Mouse (Mus musculus): ENCODE measurements around the gene Slc9a8.
"Not testable (repeated sequence)": the region's sequence is repeated elsewhere in the genome, so short reads cannot be mapped to it uniquely, and the experiment has no call there.

Gene Slc9a8

DNA sequence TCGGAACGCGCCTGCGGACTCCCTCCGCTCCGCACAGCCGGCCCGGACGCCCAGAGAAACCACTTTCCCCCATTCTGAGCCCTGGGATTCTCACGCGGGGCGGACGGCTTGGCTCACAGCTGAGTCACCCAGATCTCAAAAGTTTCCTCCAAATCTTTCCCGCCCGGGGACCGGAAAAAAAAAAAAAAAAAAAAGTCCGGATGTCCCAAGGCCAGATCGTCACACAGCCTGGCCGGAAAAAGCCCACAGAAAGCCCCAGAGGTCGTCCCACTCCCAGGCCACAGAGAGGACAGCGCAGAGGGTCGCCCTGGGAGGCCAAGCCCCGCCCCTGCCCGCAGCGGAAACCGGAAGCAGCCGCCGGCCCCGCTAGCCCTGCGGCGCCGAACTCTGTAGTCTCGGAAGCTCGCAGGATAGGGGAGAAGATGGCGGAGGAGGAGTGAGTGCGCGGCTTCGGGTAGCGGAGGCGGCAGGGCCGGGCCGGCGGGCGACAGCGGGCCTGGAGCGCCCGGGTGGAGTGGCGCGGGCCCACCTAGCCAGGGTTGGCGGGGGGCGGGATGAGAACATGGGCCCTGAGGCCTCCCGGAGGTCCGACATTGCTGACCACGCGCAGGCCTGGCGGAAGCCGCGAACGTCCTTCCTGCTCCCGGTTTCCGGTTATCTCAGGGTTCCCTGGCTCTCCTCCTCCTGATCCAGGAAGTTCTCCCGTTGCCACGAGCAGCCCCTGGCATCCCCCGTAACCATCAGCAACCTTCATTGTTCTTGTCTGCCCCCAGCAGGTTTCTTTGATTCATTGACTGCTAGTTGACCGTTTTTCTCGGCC is at the start of gene Slc9a8:
TSS of gene Slc9a8 (plus strand) at position 383 of the 820 bp plus-strand sequence.
- DNase-seq (ENCODE audit: low read depth, low spot score), result peak; percentile 73

GRCm38 (mm10) chr2:167373266-167373665 is 48.2 kb upstream of the Slc9a8 start:
- no peak for DNase-seq (ENCODE audit: low read depth, low spot score)

DNA sequence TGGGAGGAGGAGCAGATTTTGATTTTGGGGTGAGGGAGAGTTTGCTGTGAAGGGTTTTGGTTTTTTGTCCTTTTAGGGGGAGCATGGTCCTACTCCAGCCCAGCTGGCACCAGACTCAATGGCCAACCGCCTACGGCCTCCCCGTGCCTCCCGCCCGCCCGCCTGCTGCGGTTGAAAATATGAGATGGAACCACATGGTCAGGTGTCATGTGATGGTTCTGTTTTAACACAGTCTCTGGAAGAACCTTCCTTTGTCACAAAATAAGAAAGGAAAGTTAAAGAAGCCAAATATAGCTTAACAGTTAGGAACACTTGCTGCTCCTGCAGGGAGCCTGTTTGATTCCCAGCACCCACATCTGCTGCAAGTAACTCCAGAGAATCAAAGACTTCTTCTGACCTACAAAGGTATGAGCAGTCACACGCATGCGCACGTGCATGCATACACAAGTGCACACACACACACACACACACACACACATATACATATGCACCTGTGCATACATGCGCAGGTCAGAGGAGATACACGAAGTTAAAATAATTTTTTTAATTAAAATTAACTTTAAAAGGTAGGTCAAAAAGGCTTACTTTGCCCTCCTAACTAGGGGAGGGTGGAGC is 47.2 kb upstream of the Slc9a8 start:
- no peak for DNase-seq (ENCODE audit: low read depth, low spot score)

DNA sequence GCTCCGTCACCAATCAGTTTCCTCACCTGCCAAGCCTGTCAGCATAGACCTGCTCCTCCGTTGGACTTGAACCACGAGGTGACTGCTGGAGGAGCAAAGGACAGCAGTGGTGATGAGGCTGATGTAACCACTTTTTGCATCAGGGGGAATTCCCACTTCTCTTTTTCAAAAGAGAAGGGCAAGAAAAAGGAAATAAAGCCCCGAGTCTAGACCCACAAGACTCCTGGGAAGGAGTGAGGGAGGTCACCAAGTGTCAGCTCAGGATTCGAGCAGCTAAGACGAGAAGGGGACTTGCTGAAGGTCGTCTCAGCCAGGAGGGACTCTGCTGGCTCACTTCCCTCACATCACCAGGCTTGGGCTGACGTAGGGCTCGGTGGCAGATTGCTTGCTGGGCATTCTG is 46.4 kb upstream of the Slc9a8 start:
- DNase-seq (ENCODE audit: low read depth, low spot score), result no peak

GRCm38 (mm10) chr2:167375688-167376087 is 45.8 kb upstream of the Slc9a8 start:
- no peak for DNase-seq (ENCODE audit: low read depth, low spot score)

DNA sequence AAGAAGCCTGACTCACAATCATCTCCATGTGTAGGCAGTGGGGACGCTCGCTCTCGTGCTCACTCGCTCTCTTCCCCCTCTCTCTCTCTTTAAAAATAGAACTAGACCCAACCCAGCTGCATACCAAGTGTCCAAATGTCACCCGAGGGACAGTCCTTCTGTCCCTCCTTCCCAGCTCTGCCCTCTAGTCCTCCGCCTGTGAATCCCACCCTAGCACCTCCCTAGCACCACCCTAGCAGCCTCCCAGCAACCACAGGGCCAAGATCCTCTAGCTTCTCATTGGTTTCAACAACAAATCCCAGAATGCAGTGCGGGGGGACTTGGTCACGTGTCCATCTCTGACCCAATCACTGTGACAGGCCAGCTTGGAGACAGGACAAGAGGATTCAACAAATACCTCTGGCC is 45.4 kb upstream of the Slc9a8 start:
- no peak for DNase-seq (ENCODE audit: low read depth, low spot score)

- no peak for DNase-seq (ENCODE audit: low read depth, low spot score)
Observed at GRCm38 (mm10) chr2:167377697-167378096, 43.8 kb upstream of the Slc9a8 start.

DNA sequence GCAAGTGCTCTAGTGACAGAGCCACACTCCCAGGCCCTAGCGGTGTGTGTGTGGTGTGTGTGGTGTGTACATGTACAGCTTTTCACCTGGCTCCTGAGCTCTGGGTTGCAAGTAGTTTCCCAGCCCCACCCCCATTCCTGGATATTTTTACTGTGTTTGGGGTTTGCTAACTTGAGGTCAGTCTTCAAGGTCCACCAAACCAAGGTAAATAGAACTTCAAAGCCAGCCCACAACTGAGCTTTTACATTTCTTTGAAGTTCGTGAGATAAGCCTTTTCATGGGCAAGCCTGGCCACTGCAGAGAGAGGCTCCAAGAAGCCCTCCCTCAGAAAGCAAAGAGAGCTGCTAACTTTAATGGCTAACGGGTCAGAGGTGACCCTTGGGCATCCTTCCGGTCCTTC is 42.5 kb upstream of the Slc9a8 start:
- no peak for DNase-seq (ENCODE audit: low read depth, low spot score)

- no peak for DNase-seq (ENCODE audit: low read depth, low spot score)
Observed at GRCm38 (mm10) chr2:167380615-167381285, 40.8 kb upstream of the Slc9a8 start.

GRCm38 (mm10) chr2:167381596-167381995 is 39.9 kb upstream of the Slc9a8 start:
- no peak for DNase-seq (ENCODE audit: low read depth, low spot score)

DNA sequence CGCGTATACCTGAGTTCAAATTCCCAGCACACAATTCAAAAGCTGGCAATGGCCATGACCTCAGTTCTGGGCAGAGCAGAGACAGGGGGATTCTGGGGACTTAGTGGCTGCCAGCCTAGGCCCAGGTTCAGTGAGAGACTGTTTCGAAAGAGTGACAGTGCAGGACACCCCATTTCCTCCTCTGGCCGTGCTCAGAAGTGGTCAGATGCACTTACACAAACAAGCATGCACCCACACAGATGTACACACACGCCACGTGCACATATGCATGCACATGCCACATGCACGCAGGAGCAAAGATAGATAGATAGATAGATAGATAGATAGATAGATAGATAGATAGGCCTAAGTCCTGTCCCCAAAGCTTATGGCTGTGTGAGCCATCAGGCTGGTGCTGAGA is 39.1 kb upstream of the Slc9a8 start:
- DNase-seq (ENCODE audit: low read depth, low spot score), result no peak

- no peak for DNase-seq (ENCODE audit: low read depth, low spot score)
Observed at GRCm38 (mm10) chr2:167383666-167384083, 37.8 kb upstream of the Slc9a8 start.

- no peak for DNase-seq (ENCODE audit: low read depth, low spot score)
Observed at GRCm38 (mm10) chr2:167386456-167386855, 35.1 kb upstream of the Slc9a8 start.

DNA sequence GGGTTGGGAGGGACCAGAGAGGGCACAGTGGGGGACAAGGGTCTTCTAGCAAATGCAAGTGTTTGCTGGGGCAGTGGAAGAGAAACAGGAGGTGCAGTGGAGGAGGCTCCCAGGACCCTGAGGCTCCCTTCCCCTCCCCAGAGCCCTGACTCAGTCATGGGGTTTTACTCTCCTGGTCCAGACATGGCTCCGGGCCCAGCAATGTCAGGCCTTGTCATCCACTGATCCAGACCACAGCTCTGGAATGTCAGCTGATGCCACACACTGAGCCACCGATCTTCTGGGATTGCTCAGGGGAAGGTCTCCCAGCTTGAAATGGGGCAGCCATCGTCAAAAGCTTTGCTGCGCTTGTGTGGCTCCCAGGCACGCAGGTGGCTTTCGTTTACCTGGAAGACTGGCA is 34.5 kb upstream of the Slc9a8 start:
- no peak for DNase-seq (ENCODE audit: low read depth, low spot score)

DNA sequence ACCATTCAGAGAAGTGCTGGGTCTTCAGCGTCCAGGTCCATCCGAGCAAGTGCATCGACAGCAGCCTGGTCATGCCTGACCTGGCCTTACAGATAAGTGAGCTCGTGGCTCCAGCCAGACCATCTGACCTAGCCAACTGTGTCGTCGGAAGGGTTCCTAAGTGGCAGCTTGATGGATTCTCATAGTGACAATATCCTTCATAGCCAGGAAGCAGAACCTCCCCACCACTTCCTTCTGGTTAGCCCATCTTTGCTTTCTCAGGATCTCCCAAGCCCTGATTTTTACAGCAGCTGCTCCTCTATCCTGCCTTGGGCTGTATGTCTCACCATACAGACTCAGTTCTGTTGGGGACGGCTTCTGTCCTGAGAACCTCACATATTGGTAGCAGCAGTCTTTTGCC is 27.1 kb upstream of the Slc9a8 start:
- no peak for DNase-seq (ENCODE audit: low read depth, low spot score)

- not testable (repeated sequence) for DNase-seq (ENCODE audit: low read depth, low spot score)
Observed at GRCm38 (mm10) chr2:167396420-167396819, 25.1 kb upstream of the Slc9a8 start.

- DNase-seq (ENCODE audit: low read depth, low spot score), result no peak
Observed at GRCm38 (mm10) chr2:167399012-167399411, 22.5 kb upstream of the Slc9a8 start.

DNA sequence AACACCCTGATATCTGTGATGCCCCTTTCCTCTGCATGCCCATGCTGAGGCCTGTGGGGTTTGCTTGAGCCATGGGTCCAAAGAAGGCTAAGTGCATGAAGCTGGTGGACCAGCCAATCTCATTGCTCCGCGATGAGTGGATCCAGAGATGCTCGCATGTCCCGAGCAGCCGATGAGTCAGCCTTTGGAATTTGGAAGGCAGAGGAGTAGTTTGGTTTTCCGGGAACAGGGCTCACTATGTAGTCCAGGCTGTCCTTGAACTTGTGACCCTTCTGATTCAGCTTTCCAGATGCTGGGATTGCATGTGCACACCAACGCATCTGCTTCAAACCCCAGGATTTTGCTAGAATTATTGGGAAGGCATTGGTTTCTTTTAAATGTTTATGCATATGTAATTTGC is 21.9 kb upstream of the Slc9a8 start:
- no peak for DNase-seq (ENCODE audit: low read depth, low spot score)

DNA sequence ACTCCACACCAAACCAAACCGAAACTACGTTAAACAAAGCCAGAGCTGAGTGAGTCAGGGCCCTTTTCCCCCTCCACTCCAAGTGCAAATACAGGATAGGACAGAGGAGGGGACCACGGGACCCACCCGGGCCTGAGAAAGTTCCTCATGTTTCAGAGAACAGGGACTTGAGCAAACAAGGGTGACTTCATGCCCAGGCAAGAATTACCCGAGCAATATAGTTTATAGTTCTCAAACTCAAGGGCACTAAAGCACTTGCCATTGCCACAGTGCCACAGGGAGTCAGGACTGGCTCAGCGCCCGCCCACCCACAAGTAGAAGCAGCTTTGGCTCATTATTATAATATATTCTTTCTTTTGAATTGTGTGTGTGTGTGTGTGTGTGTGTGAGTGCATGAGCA is 18.4 kb upstream of the Slc9a8 start:
- no peak for DNase-seq (ENCODE audit: low read depth, low spot score)

- no peak for DNase-seq (ENCODE audit: low read depth, low spot score)
Observed at GRCm38 (mm10) chr2:167405101-167405880, 16.2 kb upstream of the Slc9a8 start.

DNA sequence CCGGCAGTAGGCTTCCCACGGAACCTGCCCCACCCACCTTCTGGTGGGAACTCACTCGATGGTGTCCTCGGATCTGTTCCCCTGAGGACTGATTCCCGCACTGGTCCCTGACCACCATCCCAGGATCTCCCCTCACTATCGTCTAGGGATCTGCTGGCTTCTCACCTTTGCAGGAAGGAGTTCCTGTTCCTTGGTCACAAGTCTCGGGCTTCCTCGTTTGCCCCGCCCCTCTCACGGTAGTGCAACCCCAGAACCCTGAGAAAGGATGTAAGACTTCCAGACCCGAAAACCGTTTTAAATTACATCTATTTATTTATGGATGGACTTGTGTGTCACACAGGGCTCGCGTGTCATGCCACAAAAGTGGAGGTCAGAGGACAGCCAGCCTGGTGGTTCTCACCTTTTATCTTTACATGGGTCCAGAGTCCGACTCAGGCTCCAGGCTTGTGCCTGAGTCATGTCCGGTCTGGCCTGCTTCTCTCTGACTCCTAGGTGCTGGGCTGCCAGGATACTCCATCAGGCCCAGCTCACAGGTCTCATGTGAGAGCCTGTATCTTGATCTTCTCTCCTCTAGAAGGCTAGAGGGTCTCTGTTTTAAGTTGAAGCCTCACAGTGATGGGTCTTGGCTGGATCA is 14.1 kb upstream of the Slc9a8 start:
- no peak for DNase-seq (ENCODE audit: low read depth, low spot score)

Data from retina, adult 2 months (tissue).